8 mouse cellular contexts compared by ENCODE assay signal in the genomic region with DNA sequence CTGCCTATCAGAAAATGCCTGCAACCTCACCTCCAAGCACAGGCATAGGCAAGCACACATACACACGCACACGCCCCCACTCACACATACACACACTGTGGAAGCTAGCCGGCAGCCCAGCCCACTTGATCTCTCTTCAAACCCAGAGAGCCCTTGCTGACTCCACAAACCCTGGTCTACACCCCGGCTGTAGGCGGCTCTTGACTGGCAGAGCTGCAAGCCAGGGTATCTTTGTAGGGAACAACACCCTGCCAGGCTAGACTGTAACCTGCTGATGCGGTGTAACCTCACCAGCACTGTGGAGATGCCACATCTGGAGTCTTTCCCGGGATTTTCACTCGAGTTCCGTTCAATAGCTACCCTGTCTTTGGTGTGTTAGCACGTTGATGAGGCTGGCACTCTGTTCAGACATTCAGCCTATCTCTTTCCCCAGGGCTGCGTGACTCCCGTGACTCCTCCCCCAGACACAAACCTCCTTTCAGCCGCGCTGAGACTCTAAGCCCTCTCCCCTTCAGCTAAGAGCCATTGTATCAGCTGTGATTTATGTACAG.
DNase-seq lines count a peak whose midpoint lies in the region; ATAC-seq and TF ChIP-seq lines count a peak whose summit lies in the region.
"Had no signal": no experiment of that assay in that cellular context is flagged by ENCODE, and none has a peak within 500 bp of the region (broad histone marks: within the 10 kb centered on the region; RNA-seq: fewer than 3 reads in every experiment).

No protein-coding gene starts in this region.

- no peak for TF ChIP-seq EP300 in stomach, postnatal 0 days (optimal IDR thresholded peaks at IDR 0.05)

- peak overlapping the region; percentile 45 for H3K4me3 ChIP-seq in layer of hippocampus, adult 2 months
- peak overlapping the region; percentile 49 for H3K4me3 ChIP-seq in midbrain, embryonic 10.5 days
- H3K4me3 ChIP-seq in stomach, postnatal 0 days (ENCODE audit: low read depth, low read length) = no peak overlapping the region
- H3K4me3 ChIP-seq: liver, embryonic 15.5 days had no signal

- no peaks in the 10 kb centered on the region for H3K36me3 ChIP-seq in midbrain, embryonic 10.5 days
- H3K36me3 ChIP-seq in stomach, postnatal 0 days (ENCODE audit: control insufficient read depth, insufficient read depth, low read length) = no peaks in the 10 kb centered on the region
- H3K36me3 ChIP-seq: liver, embryonic 15.5 days had no signal

- no peak for TF ChIP-seq CTCF in layer of hippocampus, adult 2 months (conservative IDR thresholded peaks at IDR 0.05)
- TF ChIP-seq CTCF in stomach, postnatal 0 days (IDR thresholded peaks at IDR 0.05; ENCODE audit: low read depth) = no peak

- peaks cover 55% of the 10 kb centered on the region for H3K27me3 ChIP-seq in midbrain, embryonic 10.5 days (ENCODE audit: low read depth, poor library complexity, severe bottlenecking)
- H3K27me3 ChIP-seq in stomach, postnatal 0 days (ENCODE audit: control insufficient read depth, insufficient read depth, low read length) = no peaks in the 10 kb centered on the region

- H3K9me3 ChIP-seq in midbrain, embryonic 10.5 days (replicated peaks) = no peaks in the 10 kb centered on the region
- H3K9me3 ChIP-seq in stomach, postnatal 0 days (ENCODE audit: control insufficient read depth, low read length) = no peaks in the 10 kb centered on the region
- H3K9me3 ChIP-seq: liver, embryonic 15.5 days had no signal

- peak; percentile 30; the same call in 1 of the 2 replicates for ATAC-seq in stomach, postnatal 0 days (ENCODE audit: low FRiP score, low TSS enrichment)

- peak overlapping the region; percentile 73 for H3K27ac ChIP-seq in layer of hippocampus, adult 2 months
- H3K27ac ChIP-seq in midbrain, embryonic 10.5 days (replicated peaks) = peak overlapping the region; percentile 93
- H3K27ac ChIP-seq in stomach, postnatal 0 days (replicated peaks) = no peak overlapping the region
- H3K27ac ChIP-seq: liver, embryonic 15.5 days had no signal

- DNase-seq in ovary, adult 18-20 months (ENCODE audit: low spot score) = peak; percentile 19
- DNase-seq in ovary, postnatal 36 days (ENCODE audit: low spot score) = no peak
- DNase-seq in frontal cortex, adult 2 months (ENCODE audit: extremely low spot score in 1 of 2, low spot score in 1 of 2) = peak; percentile 49 to 67
- peak; percentile 53 to 54 for DNase-seq in layer of hippocampus, adult 2 months (ENCODE audit: low spot score in 2 of 2)
- peak; percentile 82 for DNase-seq in midbrain, embryonic 10.5 days (ENCODE audit: low spot score)
- peak; percentile 36 for DNase-seq in stomach, postnatal 0 days (ENCODE audit: low spot score)
- no peak for DNase-seq in gastrocnemius, postnatal 4 days (ENCODE audit: low spot score in 2 of 2)

- peak overlapping the region; percentile 31 for H3K4me2 ChIP-seq in stomach, postnatal 0 days (replicated peaks; ENCODE audit: low read depth)
- H3K4me2 ChIP-seq: liver, embryonic 15.5 days had no signal

- peaks cover 94% of the 10 kb centered on the region for H3K4me1 ChIP-seq in midbrain, embryonic 10.5 days
- H3K4me1 ChIP-seq in stomach, postnatal 0 days (replicated peaks; ENCODE audit: control insufficient read depth, insufficient read depth) = peaks cover 3% of the 10 kb centered on the region; the same call in 1 of the 2 replicates
- H3K4me1 ChIP-seq: liver, embryonic 15.5 days had no signal

- WGBS in midbrain, embryonic 10.5 days = 12% methylated on average over 14 of the region's 14 CpGs
- WGBS in stomach, postnatal 0 days = 12% methylated on average over 14 of the region's 14 CpGs

- no peak overlapping the region for H3K9ac ChIP-seq in stomach, postnatal 0 days (ENCODE audit: low read length)
- H3K9ac ChIP-seq: liver, embryonic 15.5 days had no signal

Comparison
In these comparisons a context has a peak if more than half of its experiments do, and no peak if none do; other contexts are left out.
1. DNase-seq: peak in ovary, adult 18-20 months (single experiment), frontal cortex, adult 2 months (2 of 2), layer of hippocampus, adult 2 months (2 of 2), midbrain, embryonic 10.5 days (single experiment) and stomach, postnatal 0 days (single experiment); none in ovary, postnatal 36 days (single experiment) and gastrocnemius, postnatal 4 days (0 of 2).